Mouse (Mus musculus): Measurements from ENCODE around the gene Ftcd.

- no peak for TF ChIP-seq CTCF (IDR thresholded peaks at IDR 0.05; ENCODE audit: control insufficient read depth, insufficient read depth, low read length)
- TF ChIP-seq POLR2A (IDR thresholded peaks at IDR 0.05; ENCODE audit: borderline replicate concordance, control insufficient read depth, low read depth, low read length) = no peak
Observed at GRCm38 (mm10) chr10:76584138-76584537, 8.7 kb downstream of the Ftcd start.
